Mouse (Mus musculus): ENCODE data around the gene Il31ra. TPM values are rescaled to one million over a fixed set of nuclear protein-coding genes. Genes with fewer than 3 reads are reported as not detected.

Gene Il31ra
- polyA plus RNA-seq, 1 experiment from 2014 or later, result not detected

GRCm38 (mm10) chr13:112494590-112494989, 99.6 kb downstream of the Il31ra start:
- no peak overlapping the region for H3K9ac ChIP-seq
- ATAC-seq (ENCODE audit: low FRiP score), result no peak
- 93% methylated on average over 12 of the region's 12 CpGs for whole genome bisulfite sequencing
- no peak overlapping the region for H3K4me2 ChIP-seq (replicated peaks)
- no peaks in the 10 kb centered on the region for H3K27me3 ChIP-seq
- peaks cover 52% of the 10 kb centered on the region for H3K36me3 ChIP-seq
- H3K9me3 ChIP-seq (replicated peaks), result no peaks in the 10 kb centered on the region
- no peaks in the 10 kb centered on the region for H3K4me1 ChIP-seq
- H3K4me3 ChIP-seq, result no peak overlapping the region
- no peak overlapping the region for H3K27ac ChIP-seq

GRCm38 (mm10) chr13:112492285-112492678, 101.9 kb downstream of the Il31ra start:
- H3K9ac ChIP-seq, result no peak overlapping the region
- H3K4me2 ChIP-seq (replicated peaks), result no peak overlapping the region
- no peaks in the 10 kb centered on the region for H3K9me3 ChIP-seq (replicated peaks)
- H3K27me3 ChIP-seq, result no peaks in the 10 kb centered on the region
- no peak for ATAC-seq (ENCODE audit: low FRiP score)
- no peaks in the 10 kb centered on the region for H3K4me1 ChIP-seq
- peaks cover 34% of the 10 kb centered on the region for H3K36me3 ChIP-seq
- H3K4me3 ChIP-seq, result no peak overlapping the region
- no peak overlapping the region for H3K27ac ChIP-seq
- 89% methylated on average over 1 of the region's 1 CpGs for WGBS

GRCm38 (mm10) chr13:112491636-112492284, 102.4 kb downstream of the Il31ra start:
- Histone ChIP-seq H3K4me3 (no peak overlapping the region), H3K4me1 (no peaks in the 10 kb centered on the region), H3K9ac (no peak overlapping the region), H3K36me3 (peaks cover 30% of the 10 kb centered on the region), H3K27ac (no peak overlapping the region), H3K9me3 (replicated peaks) (no peaks in the 10 kb centered on the region), H3K4me2 (replicated peaks) (no peak overlapping the region), H3K27me3 (no peaks in the 10 kb centered on the region)
- WGBS, result 92% methylated on average over 14 of the region's 14 CpGs
- ATAC-seq (ENCODE audit: low FRiP score), result no peak

GRCm38 (mm10) chr13:112490036-112490435, 104.1 kb downstream of the Il31ra start:
- 95% methylated on average over 3 of the region's 3 CpGs for WGBS
- H3K27ac ChIP-seq, result no peak overlapping the region
- H3K36me3 ChIP-seq, result peaks cover 42% of the 10 kb centered on the region

GRCm38 (mm10) chr13:112486676-112487075, 107.5 kb downstream of the Il31ra start:
- H3K27me3 ChIP-seq, result no peaks in the 10 kb centered on the region
- no peak overlapping the region for H3K9ac ChIP-seq
- H3K27ac ChIP-seq, result no peak overlapping the region
- H3K4me2 ChIP-seq (replicated peaks), result no peak overlapping the region
- ATAC-seq (ENCODE audit: low FRiP score), result no peak
- H3K36me3 ChIP-seq, result peaks cover 49% of the 10 kb centered on the region
- no peak overlapping the region for H3K4me3 ChIP-seq
- WGBS, result 95% methylated on average over 5 of the region's 5 CpGs
- no peaks in the 10 kb centered on the region for H3K9me3 ChIP-seq (replicated peaks)
- no peaks in the 10 kb centered on the region for H3K4me1 ChIP-seq

More at GRCm38 (mm10) chr13:112490036-112490435, 104.1 kb downstream of the Il31ra start:
- no peaks in the 10 kb centered on the region for H3K27me3 ChIP-seq
- ATAC-seq (ENCODE audit: low FRiP score), result no peak
- no peak overlapping the region for H3K9ac ChIP-seq
- H3K4me1 ChIP-seq, result no peaks in the 10 kb centered on the region
- no peak overlapping the region for H3K4me2 ChIP-seq (replicated peaks)
- no peak overlapping the region for H3K4me3 ChIP-seq
- no peaks in the 10 kb centered on the region for H3K9me3 ChIP-seq (replicated peaks)

- no peak overlapping the region for H3K9ac ChIP-seq
- H3K36me3 ChIP-seq, result peaks cover 49% of the 10 kb centered on the region
- no peak overlapping the region for H3K4me3 ChIP-seq
- no peaks in the 10 kb centered on the region for H3K9me3 ChIP-seq (replicated peaks)
- over 99% methylated on average over 5 of the region's 5 CpGs for WGBS
- H3K27ac ChIP-seq, result no peak overlapping the region
- H3K27me3 ChIP-seq, result no peaks in the 10 kb centered on the region
- no peaks in the 10 kb centered on the region for H3K4me1 ChIP-seq
- ATAC-seq (ENCODE audit: low FRiP score), result no peak
- no peak overlapping the region for H3K4me2 ChIP-seq (replicated peaks)
Measured at GRCm38 (mm10) chr13:112486236-112486635, 107.9 kb downstream of the Il31ra start.

GRCm38 (mm10) chr13:112483015-112483414, 111.1 kb downstream of the Il31ra start:
- no peak for ATAC-seq (ENCODE audit: low FRiP score)
- peaks cover 39% of the 10 kb centered on the region for H3K36me3 ChIP-seq
- WGBS, result 83% methylated on average over 7 of the region's 7 CpGs

GRCm38 (mm10) chr13:112482525-112482924, 111.6 kb downstream of the Il31ra start:
- Histone ChIP-seq H3K9ac (no peak overlapping the region), H3K27me3 (no peaks in the 10 kb centered on the region), H3K9me3 (replicated peaks) (no peaks in the 10 kb centered on the region), H3K4me2 (replicated peaks) (no peak overlapping the region), H3K4me1 (no peaks in the 10 kb centered on the region), H3K27ac (no peak overlapping the region), H3K36me3 (peaks cover 39% of the 10 kb centered on the region), H3K4me3 (no peak overlapping the region)
- 96% methylated on average over 5 of the region's 5 CpGs for WGBS
- ATAC-seq (ENCODE audit: low FRiP score), result no peak

More at GRCm38 (mm10) chr13:112483015-112483414, 111.1 kb downstream of the Il31ra start:
- Histone ChIP-seq H3K4me2 (replicated peaks) (no peak overlapping the region), H3K27ac (no peak overlapping the region), H3K9ac (no peak overlapping the region), H3K27me3 (no peaks in the 10 kb centered on the region), H3K4me3 (no peak overlapping the region), H3K4me1 (no peaks in the 10 kb centered on the region), H3K9me3 (replicated peaks) (no peaks in the 10 kb centered on the region)

- WGBS, result 93% methylated on average over 15 of the region's 15 CpGs
- no peaks in the 10 kb centered on the region for H3K27me3 ChIP-seq
- H3K4me2 ChIP-seq (replicated peaks), result no peak overlapping the region
- H3K4me3 ChIP-seq, result no peak overlapping the region
- no peak overlapping the region for H3K9ac ChIP-seq
- H3K4me1 ChIP-seq, result no peaks in the 10 kb centered on the region
- peaks cover 35% of the 10 kb centered on the region for H3K36me3 ChIP-seq
- ATAC-seq (ENCODE audit: low FRiP score), result no peak
- H3K27ac ChIP-seq, result no peak overlapping the region
- H3K9me3 ChIP-seq (replicated peaks), result no peaks in the 10 kb centered on the region
Measured at GRCm38 (mm10) chr13:112479926-112480325, 114.2 kb downstream of the Il31ra start.

GRCm38 (mm10) chr13:112479032-112479431, 115.1 kb downstream of the Il31ra start:
- Histone ChIP-seq H3K9me3 (replicated peaks) (no peaks in the 10 kb centered on the region), H3K9ac (no peak overlapping the region), H3K36me3 (peaks cover 30% of the 10 kb centered on the region), H3K4me1 (no peaks in the 10 kb centered on the region), H3K27me3 (no peaks in the 10 kb centered on the region), H3K27ac (no peak overlapping the region), H3K4me2 (replicated peaks) (no peak overlapping the region), H3K4me3 (no peak overlapping the region)
- no peak for ATAC-seq (ENCODE audit: low FRiP score)
- WGBS, result 82% methylated on average over 7 of the region's 7 CpGs

GRCm38 (mm10) chr13:112473757-112474755, 120.1 kb downstream of the Il31ra start:
- no peaks in the 10 kb centered on the region for H3K4me1 ChIP-seq
- no peak for ATAC-seq (ENCODE audit: low FRiP score)
- WGBS, result 88% methylated on average over 21 of the region's 21 CpGs

GRCm38 (mm10) chr13:112472401-112473023, 121.6 kb downstream of the Il31ra start:
- Histone ChIP-seq H3K4me1 (no peaks in the 10 kb centered on the region), H3K36me3 (peaks cover 12% of the 10 kb centered on the region), H3K9ac (no peak overlapping the region), H3K4me3 (no peak overlapping the region), H3K4me2 (replicated peaks) (no peak overlapping the region), H3K27me3 (no peaks in the 10 kb centered on the region), H3K27ac (no peak overlapping the region), H3K9me3 (replicated peaks) (no peaks in the 10 kb centered on the region)
- ATAC-seq (ENCODE audit: low FRiP score), result no peak
- WGBS, result 93% methylated on average over 19 of the region's 19 CpGs

More at GRCm38 (mm10) chr13:112473757-112474755, 120.1 kb downstream of the Il31ra start:
- H3K27ac ChIP-seq, result no peak overlapping the region
- no peak overlapping the region for H3K9ac ChIP-seq
- H3K4me3 ChIP-seq, result no peak overlapping the region
- H3K36me3 ChIP-seq, result peaks cover 12% of the 10 kb centered on the region
- no peak overlapping the region for H3K4me2 ChIP-seq (replicated peaks)
- no peaks in the 10 kb centered on the region for H3K9me3 ChIP-seq (replicated peaks)
- no peaks in the 10 kb centered on the region for H3K27me3 ChIP-seq
